Mouse (Mus musculus): ENCODE data around the gene Olfr187.
"Not testable (repeated sequence)": the region's sequence is repeated elsewhere in the genome, so short reads cannot be mapped to it uniquely, and the experiment has no call there.

Olfr187 gene

GRCm38 (mm10) chr16:59039710-59040109 lies at the start of gene Olfr187:
Gene Olfr187, minus strand, starts transcription at chr16:59039767.
- DNase-seq (ENCODE audit: low read depth): no peak

- DNase-seq (ENCODE audit: low read depth): not testable (repeated sequence)
Measured at GRCm38 (mm10) chr16:59081113-59081512, 41.5 kb upstream of the Olfr187 start.

GRCm38 (mm10) chr16:59077905-59078304 lies 38.3 kb upstream of the Olfr187 start, which contains the start of gene Olfr190:
Gene Olfr190, minus strand, starts transcription at chr16:59078005.
- DNase-seq (ENCODE audit: low read depth): no peak

GRCm38 (mm10) chr16:59073520-59073919 lies 34.0 kb upstream of the Olfr187 start:
- DNase-seq (ENCODE audit: low read depth): no peak

GRCm38 (mm10) chr16:59071755-59072154 lies 32.2 kb upstream of the Olfr187 start:
- DNase-seq (ENCODE audit: low read depth): no peak

GRCm38 (mm10) chr16:59062411-59062810 lies 22.8 kb upstream of the Olfr187 start:
- not testable (repeated sequence) for DNase-seq (ENCODE audit: low read depth)

GRCm38 (mm10) chr16:59049286-59049685 lies 9.7 kb upstream of the Olfr187 start:
- not testable (repeated sequence) for DNase-seq (ENCODE audit: low read depth)

- DNase-seq (ENCODE audit: low read depth): no peak
Measured at GRCm38 (mm10) chr16:59048860-59049259, 9.3 kb upstream of the Olfr187 start.

GRCm38 (mm10) chr16:59047579-59047978 lies 8.0 kb upstream of the Olfr187 start:
- DNase-seq (ENCODE audit: low read depth): no peak

- no peak for DNase-seq (ENCODE audit: low read depth)
Measured at GRCm38 (mm10) chr16:59045835-59046234, 6.3 kb upstream of the Olfr187 start.

GRCm38 (mm10) chr16:59030191-59030590 lies 9.4 kb downstream of the Olfr187 start, which contains the start of gene Olfr186:
Gene Olfr186, minus strand, starts transcription at chr16:59030291.
- DNase-seq (ENCODE audit: low read depth): no peak

- DNase-seq (ENCODE audit: low read depth): no peak
Measured at GRCm38 (mm10) chr16:59013357-59014018, 26.1 kb downstream of the Olfr187 start.

GRCm38 (mm10) chr16:59007146-59007545 lies 32.4 kb downstream of the Olfr187 start:
- peak; percentile 2 for DNase-seq (ENCODE audit: low read depth)

- DNase-seq (ENCODE audit: low read depth): no peak
Measured at GRCm38 (mm10) chr16:58995057-58995456, 44.5 kb downstream of the Olfr187 start, which contains the start of gene Olfr183. Gene Olfr183, plus strand, starts transcription at chr16:58995357.
